Mouse (Mus musculus): ENCODE results near the gene Cela3a. TPM values are rescaled to one million over a fixed set of nuclear protein-coding genes. Genes with fewer than 3 reads are reported as not detected.

Cela3a gene
- polyA plus RNA-seq, 1 experiment from 2014 or later, result not detected

Other genes starting within 250 kb of the Cela3a start
- 0.48 and 0.62 TPM in 2 replicates for gene Wnt4, start 132.3 kb downstream of the Cela3a start, polyA plus RNA-seq (2015; fragmentation: Nextera tagmentation; extraction: Ambion mirVana)
- gene Cdc42, start 52.1 kb downstream of the Cela3a start, polyA plus RNA-seq (2015; fragmentation: Nextera tagmentation; extraction: Ambion mirVana), result 699 and 707 TPM in 2 replicates
- not detected in 2 replicates for gene Cela3b, start 20.7 kb upstream of the Cela3a start, polyA plus RNA-seq (2015; fragmentation: Nextera tagmentation; extraction: Ambion mirVana)
- not detected in 2 replicates for gene 1700013G24Rik, start 43.5 kb upstream of the Cela3a start, polyA plus RNA-seq (2015; fragmentation: Nextera tagmentation; extraction: Ambion mirVana)
- 34.7 and 35.2 TPM in 2 replicates for gene Hspg2, start 59.0 kb upstream of the Cela3a start, polyA plus RNA-seq (2015; fragmentation: Nextera tagmentation; extraction: Ambion mirVana)
- gene Ldlrad2, start 164.8 kb upstream of the Cela3a start, polyA plus RNA-seq (2015; fragmentation: Nextera tagmentation; extraction: Ambion mirVana), result 1.2 TPM in 1 of 2 replicates, not detected in the other
- gene Usp48, start 184.0 kb upstream of the Cela3a start, polyA plus RNA-seq (2015; fragmentation: Nextera tagmentation; extraction: Ambion mirVana), result 54.3 and 57.8 TPM in 2 replicates

Data from lung, embryonic 16.5 days (tissue).